Mouse (Mus musculus) embryonic facial prominence, embryonic 11.5 days (tissue): ENCODE measurements around the gene Dlx5. TPM values are rescaled to one million over a fixed set of nuclear protein-coding genes. Genes with fewer than 3 reads are reported as not detected.

Experiments used
- ATAC-seq: fragments of 200-750 bp; cut with Nextera tagmentation; replicated peaks from 2 replicates; pipeline ENCODE4 v1.8.0; 2017; ENCODE audit warnings: low read depth; ENCODE audit not compliant: insufficient number of reproducible peaks, low FRiP score, low TSS enrichment
- DNase-seq: peaks from one replicate; pipeline ENCODE4 v3.0.0-alpha.2; 2015; ENCODE audit warnings: low spot score
- H3K27ac ChIP-seq: fragments of 300-500 bp; sonication (generic); replicated peaks from 2 replicates; pipeline ENCODE4 v1.5.1; 2014; ENCODE audit warnings: mild to moderate bottlenecking, low read depth, low read length, control low read depth
- H3K27me3 ChIP-seq: fragments of 300-500 bp; sonication (generic); 2 replicates; pipeline ENCODE4 v1.6.1; 2014; ENCODE audit warnings: mild to moderate bottlenecking, low read length, moderate library complexity, mixed read lengths; ENCODE audit not compliant: control insufficient read depth, insufficient read depth
- H3K36me3 ChIP-seq: fragments of 300-500 bp; sonication (generic); replicated peaks from 2 replicates; pipeline ENCODE4 v1.6.1; 2014; ENCODE audit warnings: low read depth, mild to moderate bottlenecking, low read length, moderate library complexity, mixed read lengths; ENCODE audit not compliant: control insufficient read depth, insufficient read depth
- H3K4me1 ChIP-seq: fragments of 300-500 bp; sonication (generic); 2 replicates; pipeline ENCODE4 v1.6.1; 2014; ENCODE audit warnings: low read length, mixed read lengths; ENCODE audit not compliant: control insufficient read depth, insufficient read depth
- H3K4me2 ChIP-seq: fragments of 300-500 bp; sonication (generic); 2 replicates; pipeline ENCODE4 v1.6.1; 2014; ENCODE audit warnings: low read depth, mild to moderate bottlenecking, control low read depth, low read length, moderate library complexity
- H3K4me3 ChIP-seq: fragments of 300-500 bp; sonication (generic); 2 replicates; pipeline ENCODE4 v1.5.1; 2014; ENCODE audit warnings: low read depth, low read length, control low read depth
- H3K9ac ChIP-seq: fragments of 300-500 bp; sonication (generic); replicated peaks from 2 replicates; pipeline ENCODE4 v1.6.1; 2014; ENCODE audit warnings: mild to moderate bottlenecking, control low read depth, low read length
- H3K9me3 ChIP-seq: fragments of 300-500 bp; sonication (generic); replicated peaks from 2 replicates; pipeline ENCODE4 v1.6.1; 2016; ENCODE audit warnings: mild to moderate bottlenecking, low read length, inconsistent platforms, mixed read lengths; ENCODE audit not compliant: control insufficient read depth
- WGBS: fragments of 180-500 bp; shearing (Covaris S2); extraction: QIAGEN DNeasy Blood & Tissue Kit; methylation state at CpG from one replicate; pipeline ENCODE4 v1.1.7; 2014; 5-methylcytosine and 5-hydroxymethylcytosine counted together
- polyA plus RNA-seq: library from polyadenylated mRNA; unstranded; fragments of >200 nt; fragmentation: Nextera tagmentation; extraction: Ambion mirVana; gene quantifications from 2 replicates; pipeline ENCODE4 v1.2.1, GENCODE M21; 2014

Gene Dlx5
- polyA plus RNA-seq, 1 experiment from 2014 or later, result 63.8 TPM

- ATAC-seq, result no peak
- DNase-seq, result peak; percentile 38
- Histone ChIP-seq H3K27me3 (peaks cover 39% of the 10 kb centered on the region), H3K4me2 (no peak overlapping the region), H3K27ac (no peak overlapping the region), H3K4me3 (no peak overlapping the region), H3K9me3 (no peaks in the 10 kb centered on the region), H3K4me1 (no peaks in the 10 kb centered on the region), H3K36me3 (no peaks in the 10 kb centered on the region), H3K9ac (no peak overlapping the region)
- under 1% methylated on average over 12 of the region's 12 CpGs for WGBS
These were observed 32.1 kb downstream of the Dlx5 start for GRCm38 (mm10) chr6:6849744-6850143.

- no peaks in the 10 kb centered on the region for H3K9me3 ChIP-seq
- H3K27me3 ChIP-seq, result peaks cover 33% of the 10 kb centered on the region
- WGBS, result 24% methylated on average over 4 of the region's 4 CpGs
- DNase-seq (no peak), ATAC-seq (no peak)
- no peaks in the 10 kb centered on the region for H3K4me1 ChIP-seq
- no peak overlapping the region for H3K27ac ChIP-seq
- H3K9ac ChIP-seq, result no peak overlapping the region
- no peak overlapping the region for H3K4me3 ChIP-seq
- no peak overlapping the region for H3K4me2 ChIP-seq
- no peaks in the 10 kb centered on the region for H3K36me3 ChIP-seq
These were observed 33.3 kb downstream of the Dlx5 start for GRCm38 (mm10) chr6:6848541-6848940.

GRCm38 (mm10) chr6:6833301-6833700 lies 48.6 kb downstream of the Dlx5 start:
- H3K4me1 ChIP-seq, result no peaks in the 10 kb centered on the region
- no peak for DNase-seq
- no peak overlapping the region for H3K9ac ChIP-seq
- no peak overlapping the region for H3K4me3 ChIP-seq
- H3K4me2 ChIP-seq, result no peak overlapping the region
- no peaks in the 10 kb centered on the region for H3K27me3 ChIP-seq
- no peak for ATAC-seq
- 89% methylated on average over 3 of the region's 3 CpGs for WGBS
- no peaks in the 10 kb centered on the region for H3K36me3 ChIP-seq
- H3K27ac ChIP-seq, result no peak overlapping the region
- no peaks in the 10 kb centered on the region for H3K9me3 ChIP-seq

DNA sequence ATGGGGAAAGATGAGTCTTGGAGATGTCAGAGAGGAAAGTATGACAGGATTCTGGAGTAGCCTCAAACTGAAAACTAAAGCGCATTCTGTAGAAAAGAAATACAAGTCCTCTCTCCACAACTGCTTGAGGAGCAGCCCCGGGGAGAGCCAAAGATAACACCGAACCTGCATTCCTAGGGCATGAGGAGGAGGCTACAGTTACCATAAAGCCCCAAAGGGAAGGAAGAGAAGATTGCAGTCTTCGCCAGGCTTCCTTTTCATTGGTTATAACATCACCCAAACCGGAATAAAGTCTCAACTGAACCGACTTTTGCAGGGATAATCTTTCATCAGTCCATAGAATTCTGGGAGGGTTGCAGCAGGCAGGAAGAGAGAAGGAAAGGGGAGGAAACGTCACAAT lies 51.4 kb downstream of the Dlx5 start:
- no peak for DNase-seq
- 58% methylated on average over 7 of the region's 7 CpGs for WGBS
- H3K27me3 ChIP-seq, result no peaks in the 10 kb centered on the region

More for the DNA sequence above, 51.4 kb downstream of the Dlx5 start:
- H3K4me1 ChIP-seq, result no peaks in the 10 kb centered on the region
- no peaks in the 10 kb centered on the region for H3K36me3 ChIP-seq
- ATAC-seq, result no peak
- no peak overlapping the region for H3K4me3 ChIP-seq
- no peak overlapping the region for H3K4me2 ChIP-seq
- no peak overlapping the region for H3K27ac ChIP-seq
- no peak overlapping the region for H3K9ac ChIP-seq
- no peaks in the 10 kb centered on the region for H3K9me3 ChIP-seq

Other genes starting within 250 kb of the Dlx5 start
- 3.2 and 5.1 TPM in 2 replicates for gene Dlx6, start 18.8 kb downstream of the Dlx5 start, polyA plus RNA-seq
- gene Sdhaf3, start 73.9 kb upstream of the Dlx5 start, polyA plus RNA-seq, result 7.9 and 9.0 TPM in 2 replicates